Mouse (Mus musculus) ES-CJ7 (cell line): ENCODE results near the gene Bptf.
"Not testable (repeated sequence)": the region's sequence is repeated elsewhere in the genome, so short reads cannot be mapped to it uniquely, and the experiment has no call there.

Source experiments
- DNase-seq: peaks from one replicate; pipeline ENCODE4 v3.0.0; 2011; ENCODE audit warnings: low read depth, low spot score

The Bptf gene

DNA sequence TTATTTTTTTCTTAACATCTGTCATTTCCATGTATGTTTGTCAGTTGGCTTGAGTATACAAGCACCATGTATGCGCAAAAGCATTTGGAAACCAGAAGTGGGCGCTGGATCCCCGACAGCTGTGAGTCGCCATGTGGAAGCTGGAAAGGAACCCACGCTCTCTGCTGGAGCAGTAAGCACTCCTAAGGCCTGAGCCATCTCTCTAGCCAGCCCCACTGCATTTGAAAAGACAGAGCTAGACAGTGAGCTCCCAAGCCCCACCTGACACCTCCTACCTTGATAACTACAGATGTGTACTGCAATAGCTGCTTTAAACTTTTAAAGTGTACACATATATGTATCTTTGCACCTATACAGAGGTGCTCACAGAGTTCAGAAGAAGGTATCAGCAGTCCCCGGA, 74.5 kb downstream of the Bptf start:
- DNase-seq = no peak

DNA sequence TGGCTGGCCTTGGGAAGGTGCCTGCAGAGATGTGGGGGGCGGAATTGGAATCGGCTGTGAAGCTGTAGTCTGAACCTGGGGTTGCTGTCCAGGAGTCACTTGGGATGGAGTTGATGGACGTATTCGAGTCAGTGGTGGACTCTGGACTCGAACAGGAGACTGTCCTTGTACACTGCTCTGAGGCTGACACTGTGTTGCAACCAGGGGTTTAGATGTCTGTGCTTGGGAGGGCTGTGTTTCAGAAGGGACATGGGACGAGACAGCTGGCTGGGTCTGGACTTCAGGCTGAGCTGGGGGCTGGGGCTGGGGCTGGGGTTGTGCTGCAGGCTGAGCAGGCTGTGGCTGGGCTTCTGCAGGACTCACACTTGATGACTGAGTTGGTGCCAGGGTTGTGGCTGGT, 77.1 kb downstream of the Bptf start:
- DNase-seq = no peak

GRCm38 (mm10) chr11:107046766-107047620, 84.9 kb downstream of the Bptf start:
- DNase-seq = no peak

DNA sequence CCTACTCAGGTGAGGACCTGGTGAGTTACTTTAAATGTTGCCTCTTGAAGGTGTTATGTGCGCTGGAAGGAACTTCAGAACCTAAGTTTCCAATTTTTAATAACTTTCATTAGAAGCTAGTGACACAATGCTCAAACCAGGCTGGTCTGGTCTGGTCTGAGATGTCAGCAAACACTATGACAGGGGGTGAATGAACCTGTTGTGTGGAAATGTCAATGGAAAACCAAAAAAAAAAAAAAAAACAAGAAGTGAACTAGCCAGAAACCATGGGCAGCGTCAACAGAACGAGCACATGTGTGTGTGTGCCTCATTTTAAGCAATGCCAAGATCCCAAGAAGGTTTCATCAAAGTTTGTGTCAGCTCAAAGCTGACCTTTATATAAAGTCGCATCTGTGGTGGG, 86.4 kb downstream of the Bptf start:
- DNase-seq = no peak

GRCm38 (mm10) chr11:107044321-107044720, 87.6 kb downstream of the Bptf start:
- peak; percentile 85 for DNase-seq

- DNase-seq = no peak
Measured at GRCm38 (mm10) chr11:107043361-107043760, 88.6 kb downstream of the Bptf start.

- no peak for DNase-seq
Measured at GRCm38 (mm10) chr11:107041396-107041795, 90.5 kb downstream of the Bptf start.

- no peak for DNase-seq
Measured at GRCm38 (mm10) chr11:107039417-107039816, 92.5 kb downstream of the Bptf start.

GRCm38 (mm10) chr11:107034085-107034810, 97.7 kb downstream of the Bptf start:
- DNase-seq = no peak

DNA sequence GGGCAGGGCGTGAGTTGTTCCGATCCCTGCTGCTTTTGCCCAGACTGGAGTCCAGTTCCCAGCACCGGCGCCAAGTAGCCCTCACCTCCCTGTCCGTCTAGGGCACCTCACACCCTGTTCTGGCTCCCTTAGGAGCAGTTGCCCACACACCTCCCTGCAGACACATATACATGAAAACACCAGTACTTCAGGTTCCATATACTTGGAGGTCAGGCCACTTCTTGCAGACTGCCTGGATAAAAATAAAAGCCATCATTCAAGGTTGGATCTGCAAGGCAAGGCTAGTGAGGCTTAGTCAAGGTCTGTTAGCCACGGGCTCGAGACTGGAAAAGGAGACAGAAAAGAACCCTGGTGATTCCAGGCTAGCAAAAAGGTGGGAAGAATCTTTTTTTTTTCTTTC, 100.3 kb downstream of the Bptf start:
- DNase-seq = no peak

DNA sequence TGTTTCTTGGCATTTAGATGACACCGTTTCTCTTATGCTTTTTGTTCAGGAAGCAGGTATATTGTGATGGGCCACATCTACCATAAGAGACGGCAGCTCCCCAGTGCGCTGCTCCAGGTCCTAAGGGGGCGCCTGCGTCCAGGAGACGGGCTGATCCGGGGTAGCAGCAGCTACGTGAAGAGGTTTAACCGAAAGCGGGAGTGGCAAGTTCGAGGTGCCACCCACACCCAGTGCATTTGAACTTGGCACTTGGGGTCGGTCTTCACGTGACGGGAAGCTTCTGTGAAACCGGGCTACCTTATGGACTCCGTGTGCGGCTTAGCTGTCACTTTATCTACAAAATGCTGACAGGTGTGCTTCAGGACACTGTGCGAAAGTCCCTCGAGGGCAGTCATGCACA, 102.4 kb downstream of the Bptf start:
- no peak for DNase-seq

GRCm38 (mm10) chr11:107028754-107029153, 103.2 kb downstream of the Bptf start:
- peak; percentile 56 for DNase-seq

GRCm38 (mm10) chr11:107028275-107028618, 103.7 kb downstream of the Bptf start:
- no peak for DNase-seq

DNA sequence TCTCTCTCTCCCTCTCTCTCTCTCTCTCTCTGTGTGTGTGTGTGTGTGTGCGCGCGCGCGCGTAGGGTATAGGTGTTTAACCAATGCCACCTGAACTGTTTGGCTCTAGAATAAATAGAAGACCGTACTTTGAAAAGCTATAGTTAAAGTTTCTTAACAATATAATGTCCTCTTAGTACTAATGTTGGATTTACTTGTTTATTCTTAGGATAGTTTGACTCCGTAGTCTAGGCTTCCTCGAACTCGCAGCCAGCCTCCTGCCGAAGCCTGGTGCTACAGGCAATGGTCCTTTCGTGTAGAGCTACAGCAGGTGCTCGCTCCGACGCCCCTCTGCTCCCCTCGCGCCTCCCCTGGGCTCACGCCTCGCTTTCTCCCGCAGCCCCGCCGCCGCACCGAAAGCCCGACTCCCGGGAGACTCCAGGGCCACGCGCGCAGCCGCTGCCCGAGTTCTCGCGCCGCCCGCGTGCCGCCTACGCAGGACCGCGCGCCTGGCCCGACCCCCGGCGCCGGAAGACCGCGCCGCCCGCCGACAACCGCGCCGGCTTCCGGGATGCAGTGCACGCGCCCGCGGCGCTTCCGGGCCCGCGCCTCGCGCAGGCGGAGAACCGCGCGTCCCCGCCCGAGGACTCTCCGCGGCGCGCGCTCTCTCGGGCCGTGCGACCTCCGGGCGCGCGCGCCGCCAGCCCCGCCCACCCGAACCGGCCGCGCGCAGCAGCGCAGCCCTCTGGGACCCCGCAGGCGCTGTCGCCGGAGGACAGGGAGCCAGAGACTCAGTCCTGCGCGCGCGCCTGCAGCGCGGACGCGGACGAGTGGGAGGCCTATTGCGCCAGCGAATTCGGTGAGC, 104.3 kb downstream of the Bptf start:
- DNase-seq = peak; percentile 85

DNA sequence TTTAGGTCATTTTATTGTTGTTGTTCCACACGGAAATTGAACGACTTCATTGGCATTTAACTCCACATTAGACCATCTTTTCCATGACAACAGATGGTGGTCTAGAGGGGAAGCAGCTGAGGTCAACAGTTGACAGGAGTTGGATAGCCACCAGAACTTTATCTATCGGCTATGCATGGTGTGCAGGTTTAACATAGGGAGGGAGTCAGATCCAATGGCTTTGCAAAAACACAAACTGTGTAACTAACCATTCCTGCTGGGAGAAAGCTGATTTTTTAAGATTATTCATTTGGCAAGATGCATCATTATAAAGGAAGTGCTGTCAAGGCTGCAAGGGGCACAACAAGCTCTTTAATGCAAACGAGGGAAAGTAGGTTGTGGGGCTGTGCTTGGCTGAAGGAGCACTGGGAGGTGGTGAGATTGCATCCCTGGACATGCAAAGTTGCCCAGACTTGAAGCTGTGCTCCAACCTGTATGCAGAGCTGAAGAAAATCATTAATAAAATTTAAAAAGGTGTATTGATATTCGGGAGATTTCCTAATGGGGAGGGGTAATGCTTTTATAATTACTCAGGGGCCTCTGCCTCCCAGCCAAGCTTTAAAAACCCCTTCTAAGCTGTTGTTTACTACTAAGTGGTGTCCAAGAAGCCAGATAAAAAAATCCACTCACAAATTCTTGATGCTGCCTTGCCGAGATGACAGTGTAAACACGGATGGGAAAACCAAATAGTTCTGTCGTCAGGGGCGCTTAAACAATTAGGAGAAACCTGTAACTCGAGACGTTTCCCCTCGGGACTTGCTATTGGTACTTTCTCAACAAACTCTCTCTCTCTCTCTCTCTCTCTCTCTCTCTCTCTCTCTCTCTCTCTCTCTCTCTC, 105.1 kb downstream of the Bptf start:
- no peak for DNase-seq

DNA sequence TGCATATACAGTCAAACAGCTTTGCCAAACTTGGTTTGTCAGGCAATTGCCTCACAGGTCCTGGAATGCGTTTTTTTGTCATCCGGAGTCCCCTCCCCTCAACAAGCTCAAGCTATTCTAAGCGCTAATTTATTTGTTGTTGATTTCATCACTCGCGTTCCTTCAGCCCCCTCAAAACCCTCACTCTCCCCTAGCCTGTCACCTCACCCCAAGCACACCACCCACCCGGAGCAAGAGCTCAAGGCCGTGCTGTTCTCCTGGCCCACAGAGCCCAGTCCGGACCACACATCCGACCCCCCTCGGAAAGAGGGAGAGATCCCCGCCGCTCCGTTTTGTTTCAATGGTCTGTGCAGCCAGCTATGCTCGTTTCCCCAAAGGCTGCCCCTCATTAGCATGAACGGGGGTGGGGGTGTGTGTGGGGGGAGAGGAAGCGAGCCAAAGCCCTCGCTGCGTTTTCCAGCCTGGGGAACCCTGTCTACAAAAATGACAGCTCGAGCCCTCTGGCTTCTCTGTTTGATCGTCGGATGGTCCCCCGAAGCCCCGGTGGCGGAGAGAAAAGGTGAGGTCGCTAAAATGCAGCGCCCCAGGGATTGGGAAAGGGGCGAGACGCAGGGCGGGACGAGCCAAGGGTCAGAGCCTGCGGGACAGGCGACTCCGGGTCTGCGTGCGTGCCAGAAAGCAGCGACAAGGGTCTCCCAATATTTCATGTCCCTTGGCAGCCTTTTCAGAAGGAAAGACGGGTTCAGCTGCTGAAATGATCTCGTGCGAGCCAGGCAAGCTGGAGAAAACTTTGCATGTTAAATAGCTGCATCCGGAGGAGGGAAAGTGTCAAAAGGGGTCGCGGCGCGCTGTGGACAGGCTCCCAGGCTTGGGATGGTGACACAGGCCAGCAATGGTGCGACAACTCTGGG, 106.3 kb downstream of the Bptf start, which contains the start of gene 1810010H24Rik:
TSS of gene 1810010H24Rik (plus strand) at position 271 of the 911 bp plus-strand sequence.
- DNase-seq = no peak

- no peak for DNase-seq
Measured at GRCm38 (mm10) chr11:107024406-107024805, 107.5 kb downstream of the Bptf start.

- no peak for DNase-seq
Measured at GRCm38 (mm10) chr11:107022050-107022683, 109.8 kb downstream of the Bptf start.

GRCm38 (mm10) chr11:107019722-107020121, 112.2 kb downstream of the Bptf start:
- DNase-seq = not testable (repeated sequence)
